ENCODE assay signal across 8 mouse cellular contexts in the genomic region with DNA sequence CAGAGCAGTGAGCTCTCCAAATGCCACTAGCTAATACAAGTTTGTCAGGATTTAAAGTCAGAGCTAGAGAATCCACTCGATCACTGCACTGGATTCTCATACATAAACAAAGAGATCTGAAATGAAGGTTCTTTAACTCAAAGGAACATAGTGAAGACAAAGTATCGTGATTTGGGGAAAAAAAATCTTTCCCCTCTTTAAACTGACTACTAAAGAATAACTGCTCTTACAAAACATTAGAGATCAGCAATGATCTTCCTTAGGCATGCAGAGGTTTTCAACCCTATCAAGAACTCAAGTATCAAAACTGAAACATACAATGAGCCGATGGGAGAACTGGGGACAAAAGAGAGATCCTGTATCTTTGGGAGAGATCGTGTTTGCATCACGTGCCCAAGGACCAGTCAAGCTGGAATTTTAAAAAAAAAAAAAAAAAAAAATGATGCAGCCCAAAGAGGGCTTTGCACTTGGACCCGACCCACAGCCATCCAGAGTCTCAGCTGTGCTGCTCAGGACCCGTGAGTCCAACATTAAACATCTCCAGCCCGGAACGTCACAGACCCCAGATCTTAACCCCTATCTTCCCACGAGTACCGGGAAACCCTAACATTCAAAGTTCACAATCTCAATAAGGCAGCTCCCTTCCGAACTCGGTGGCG. TPM values are rescaled to one million over a fixed set of nuclear protein-coding genes. Genes with fewer than 3 reads are reported as not detected.
DNase-seq lines count a peak whose midpoint lies in the region; ATAC-seq and TF ChIP-seq lines count a peak whose summit lies in the region.

No protein-coding gene starts in this region.

- peak overlapping the region; percentile 95 for H3K27ac ChIP-seq in lung, postnatal 0 days (ENCODE audit: low read length)
- H3K27ac ChIP-seq in embryonic facial prominence, embryonic 11.5 days (replicated peaks; ENCODE audit: low read depth, low read length): peak overlapping the region; percentile 87
- peak overlapping the region; percentile 91 for H3K27ac ChIP-seq in limb, embryonic 10.5 days
- H3K27ac ChIP-seq in neural tube, embryonic 15.5 days (replicated peaks): peak overlapping the region; percentile 99

- H3K4me3 ChIP-seq in lung, postnatal 0 days (ENCODE audit: low read depth, low read length): peak overlapping the region; percentile 93
- H3K4me3 ChIP-seq in embryonic facial prominence, embryonic 11.5 days (ENCODE audit: low read depth, low read length): peak overlapping the region; percentile 92
- H3K4me3 ChIP-seq in limb, embryonic 10.5 days: peak overlapping the region; percentile 97
- peak overlapping the region; percentile 89 for H3K4me3 ChIP-seq in neural tube, embryonic 15.5 days (replicated peaks)

- DNase-seq in lung, postnatal 0 days (ENCODE audit: low spot score): peak; percentile 52
- DNase-seq in lung, postnatal 10 days: no peak
- peak; percentile 52 for DNase-seq in embryonic facial prominence, embryonic 11.5 days (ENCODE audit: low spot score)
- no peak for DNase-seq in limb, embryonic 10.5 days (ENCODE audit: low spot score)
- DNase-seq in layer of hippocampus, postnatal 10 days (ENCODE audit: low spot score in 2 of 2): no peak
- no peak for DNase-seq in cerebellum, postnatal 25 days
- DNase-seq in ovary, adult 18-20 months (ENCODE audit: low spot score): no peak

- WGBS in lung, postnatal 0 days: 1% methylated on average over 14 of the region's 14 CpGs
- 1% methylated on average over 14 of the region's 14 CpGs for WGBS in embryonic facial prominence, embryonic 11.5 days
- 3% methylated on average over 14 of the region's 14 CpGs for WGBS in limb, embryonic 10.5 days
- WGBS in neural tube, embryonic 15.5 days: under 1% methylated on average over 14 of the region's 14 CpGs

- no peak for TF ChIP-seq CTCF in lung, postnatal 0 days (IDR thresholded peaks at IDR 0.05)

- 0 out of 2 replicates have a peak, but pooled peaks cover 3% of the 10 kb centered on the region for H3K4me1 ChIP-seq in lung, postnatal 0 days (ENCODE audit: insufficient read depth, low read depth, low read length)
- H3K4me1 ChIP-seq in embryonic facial prominence, embryonic 11.5 days (ENCODE audit: control insufficient read depth, insufficient read depth, low read length): no peaks in the 10 kb centered on the region
- peaks cover 12% of the 10 kb centered on the region for H3K4me1 ChIP-seq in limb, embryonic 10.5 days
- H3K4me1 ChIP-seq in neural tube, embryonic 15.5 days: peaks cover 38% of the 10 kb centered on the region

- peak; percentile 11 for ATAC-seq in lung, postnatal 0 days
- ATAC-seq in embryonic facial prominence, embryonic 11.5 days (replicated peaks; ENCODE audit: insufficient number of reproducible peaks, low FRiP score, low TSS enrichment, low read depth): peak; percentile 42; the same call in 1 of the 2 replicates
- ATAC-seq in neural tube, embryonic 15.5 days (ENCODE audit: low FRiP score): no peak

- peak overlapping the region; percentile 71 for H3K9ac ChIP-seq in lung, postnatal 0 days (replicated peaks; ENCODE audit: low read depth)
- H3K9ac ChIP-seq in embryonic facial prominence, embryonic 11.5 days (replicated peaks; ENCODE audit: low read length): peak overlapping the region; percentile 85
- peak overlapping the region; percentile 87 for H3K9ac ChIP-seq in neural tube, embryonic 15.5 days (replicated peaks)

- H3K9me3 ChIP-seq in lung, postnatal 0 days (ENCODE audit: low read length): no peaks in the 10 kb centered on the region
- no peaks in the 10 kb centered on the region for H3K9me3 ChIP-seq in embryonic facial prominence, embryonic 11.5 days (replicated peaks; ENCODE audit: control insufficient read depth, low read length)
- H3K9me3 ChIP-seq in limb, embryonic 10.5 days (replicated peaks): no peaks in the 10 kb centered on the region
- no peaks in the 10 kb centered on the region for H3K9me3 ChIP-seq in neural tube, embryonic 15.5 days (replicated peaks)

- no peaks in the 10 kb centered on the region for H3K36me3 ChIP-seq in lung, postnatal 0 days (ENCODE audit: insufficient read depth, low read length)
- H3K36me3 ChIP-seq in embryonic facial prominence, embryonic 11.5 days (replicated peaks; ENCODE audit: control insufficient read depth, insufficient read depth, low read depth, low read length): no peaks in the 10 kb centered on the region
- H3K36me3 ChIP-seq in limb, embryonic 10.5 days: no peaks in the 10 kb centered on the region
- no peaks in the 10 kb centered on the region for H3K36me3 ChIP-seq in neural tube, embryonic 15.5 days

- no peak for TF ChIP-seq EP300 in lung, postnatal 0 days (IDR thresholded peaks at IDR 0.05)

- H3K27me3 ChIP-seq in lung, postnatal 0 days (replicated peaks; ENCODE audit: insufficient read depth, low read length): no peaks in the 10 kb centered on the region
- H3K27me3 ChIP-seq in embryonic facial prominence, embryonic 11.5 days (ENCODE audit: control insufficient read depth, insufficient read depth, low read length): no peaks in the 10 kb centered on the region
- no peaks in the 10 kb centered on the region for H3K27me3 ChIP-seq in limb, embryonic 10.5 days (ENCODE audit: low read depth, poor library complexity, severe bottlenecking)
- H3K27me3 ChIP-seq in neural tube, embryonic 15.5 days (replicated peaks): no peaks in the 10 kb centered on the region

- H3K4me2 ChIP-seq in lung, postnatal 0 days (replicated peaks; ENCODE audit: low read depth, low read length): peak overlapping the region; percentile 66
- H3K4me2 ChIP-seq in embryonic facial prominence, embryonic 11.5 days (ENCODE audit: low read depth, low read length): peak overlapping the region; percentile 48
- peak overlapping the region; percentile 64 for H3K4me2 ChIP-seq in neural tube, embryonic 15.5 days

RNA-seq across cellular contexts. Expression of gene Lrig2, which starts 0.8 kb away (rescaled TPM):
- polyA plus RNA-seq in lung, postnatal 0 days (2015; fragmentation: Nextera tagmentation; extraction: Ambion mirVana): 8.9 and 9.4 TPM in 2 replicates
- polyA plus RNA-seq in embryonic facial prominence, embryonic 11.5 days (2014; fragmentation: Nextera tagmentation; extraction: Ambion mirVana): 24.9 and 25.7 TPM in 2 replicates
- polyA plus RNA-seq in limb, embryonic 10.5 days (2016; fragmentation: Nextera tagmentation; extraction: Ambion mirVana): 14.4 and 20.2 TPM in 2 replicates
- polyA plus RNA-seq in neural tube, embryonic 15.5 days (2015; fragmentation: Nextera tagmentation; extraction: Ambion mirVana): 24.7 and 24.8 TPM in 2 replicates
- 10 to 100 TPM; 30.4 to 31.8 TPM for total RNA-seq in layer of hippocampus, postnatal 10 days (2021)

Comparison
In these comparisons a context has a peak if more than half of its experiments do, and no peak if none do; other contexts are left out.
1. DNase-seq: peak in lung, postnatal 0 days (single experiment) and embryonic facial prominence, embryonic 11.5 days (single experiment); none in lung, postnatal 10 days (single experiment), limb, embryonic 10.5 days (single experiment), layer of hippocampus, postnatal 10 days (0 of 2), cerebellum, postnatal 25 days (0 of 2) and ovary, adult 18-20 months (single experiment).
2. Peak in every context shown above with its lines, with median percentiles within 50 percentile points of each other: H3K27ac ChIP-seq, H3K4me2 ChIP-seq, H3K4me3 ChIP-seq and H3K9ac ChIP-seq.